Comparison of ENCODE assay signal across 21 mouse cellular contexts in genomic region chr1:175561806-175562205, GRCm38 (mm10). TPM values are rescaled to one million over a fixed set of nuclear protein-coding genes. Genes with fewer than 3 reads are reported as not detected.
DNase-seq lines count a peak whose midpoint lies in the region; ATAC-seq and TF ChIP-seq lines count a peak whose summit lies in the region.
"Had no signal": no experiment of that assay in that cellular context is flagged by ENCODE, and none has a peak within 500 bp of the region (broad histone marks: within the 10 kb centered on the region; RNA-seq: fewer than 3 reads in every experiment).

No protein-coding gene starts in this region.

- H3K4me1 ChIP-seq in heart, embryonic 11.5 days (ENCODE audit: control insufficient read depth, insufficient read depth, low read length) = no peaks in the 10 kb centered on the region
- H3K4me1 ChIP-seq in MEL (ENCODE audit: control insufficient read depth in 1 of 2, insufficient read depth in 2 of 2, low read length in 2 of 2) = peaks cover 29 to 37% of the 10 kb centered on the region in 2 experiments

- no peak for TF ChIP-seq POLR2A in MEL (IDR thresholded peaks at IDR 0.05; ENCODE audit: control insufficient read depth in 1 of 2, insufficient read depth in 1 of 2, low read depth in 1 of 2, low read length in 2 of 2, poor library complexity in 1 of 2)

- no peaks in the 10 kb centered on the region for H3K27me3 ChIP-seq in heart, embryonic 11.5 days (ENCODE audit: control insufficient read depth, insufficient read depth, low read length)
- H3K27me3 ChIP-seq in MEL (ENCODE audit: control insufficient read depth in 1 of 2, insufficient read depth in 2 of 2, low read length in 2 of 2) = no peaks in the 10 kb centered on the region
- H3K27me3 ChIP-seq: CH12.LX had no signal

- TF ChIP-seq RAD21 in MEL (IDR thresholded peaks at IDR 0.05; ENCODE audit: low read depth, low read length) = no peak

- peak; percentile 9 for DNase-seq in heart, adult 11 months
- peak; percentile 51 for DNase-seq in MEL (ENCODE audit: low read depth, low spot score)
- no peak for DNase-seq in urinary bladder, postnatal 4 days (ENCODE audit: low spot score in 2 of 2)
- DNase-seq: adrenal gland, adult 2 months; adrenal gland, adult 8-10 months; adrenal gland, postnatal 10 days; adrenal gland, postnatal 14 days; adrenal gland, postnatal 25 days; adrenal gland, postnatal 36 days; B cell, adult 2 months; cerebellum, adult 11 months; cerebellum, adult 11-12 months; cerebellum, adult 18-20 months; cerebellum, adult 2 months had no signal

- no peak for TF ChIP-seq CTCF in MEL (IDR thresholded peaks at IDR 0.05 in 2 of 3, conservative IDR thresholded peaks at IDR 0.05 in 1 of 3; ENCODE audit: control insufficient read depth in 1 of 3, insufficient read depth in 1 of 3, low read depth in 2 of 3, low read length in 3 of 3, poor library complexity in 1 of 3, severe bottlenecking in 1 of 3)

- no peak for ATAC-seq in heart, embryonic 11.5 days (replicated peaks; ENCODE audit: insufficient number of reproducible peaks, low FRiP score, low TSS enrichment)
- ATAC-seq: activated CD4-positive, CD25-positive, alpha-beta regulatory T cell, adult 4 months; CD4-positive, CD25-positive, alpha-beta regulatory T cell, adult 4 months; Patski had no signal

- peak; percentile 77 to 79 for TF ChIP-seq EP300 in MEL (IDR thresholded peaks at IDR 0.05; ENCODE audit: low read depth in 1 of 2, low read length in 2 of 2)

- H3K27ac ChIP-seq in heart, embryonic 11.5 days (ENCODE audit: low read depth, low read length) = no peak overlapping the region
- peak overlapping the region; percentile 69 for H3K27ac ChIP-seq in MEL (ENCODE audit: control insufficient read depth, low read depth, low read length)

- H3K9me3 ChIP-seq in heart, embryonic 11.5 days (replicated peaks; ENCODE audit: control insufficient read depth, low read length) = no peaks in the 10 kb centered on the region
- no peaks in the 10 kb centered on the region for H3K9me3 ChIP-seq in MEL (replicated peaks; ENCODE audit: insufficient read depth, low read length)
- H3K9me3 ChIP-seq: G1E had no signal

- H3K4me3 ChIP-seq in heart, embryonic 11.5 days (ENCODE audit: low read depth, low read length) = no peak overlapping the region
- H3K4me3 ChIP-seq in MEL (ENCODE audit: control insufficient read depth in 1 of 2, insufficient read depth in 1 of 2, low read depth in 2 of 2, low read length in 2 of 2) = 0 out of 4 replicates have a peak overlapping the region, but pooled peaks of 1 of the 2 experiments have one; percentile 14

- no peaks in the 10 kb centered on the region for H3K36me3 ChIP-seq in heart, embryonic 11.5 days (ENCODE audit: control insufficient read depth, insufficient read depth, low read length)
- H3K36me3 ChIP-seq in MEL (ENCODE audit: control insufficient read depth in 1 of 2, insufficient read depth in 2 of 2, low read length in 2 of 2) = peaks cover 0 to 29% of the 10 kb centered on the region in 2 experiments; a peak in 2 of 4 replicates
- H3K36me3 ChIP-seq: G1E had no signal

- H3K4me2 ChIP-seq in heart, embryonic 11.5 days = no peak overlapping the region

- H3K9ac ChIP-seq in heart, embryonic 11.5 days (ENCODE audit: low read depth, low read length) = no peak overlapping the region
- no peak overlapping the region for H3K9ac ChIP-seq in MEL (ENCODE audit: control insufficient read depth, low read depth, low read length, poor library complexity, severe bottlenecking)

- no peaks in the 10 kb centered on the region for H3K79me2 ChIP-seq in MEL (ENCODE audit: control insufficient read depth, insufficient read depth, low read length, poor library complexity)

TF ChIP-seq in MEL, 35 proteins besides CTCF, POLR2A, EP300 and RAD21:
- TF ChIP-seq NELFE (IDR thresholded peaks at IDR 0.05; ENCODE audit: low read depth, low read length) = no peak
- TF ChIP-seq GATA1 (IDR thresholded peaks at IDR 0.05; ENCODE audit: low read depth, low read length) = peak; percentile 76
- peak; percentile 67 for TF ChIP-seq ETS1 (IDR thresholded peaks at IDR 0.05; ENCODE audit: low read depth, low read length)
- TF ChIP-seq MYB (IDR thresholded peaks at IDR 0.05; ENCODE audit: low read depth, low read length) = peak; percentile 47; the same call in 1 of the 2 replicates

RNA-seq across cellular contexts. Expression of gene Kmo, which starts 58.4 kb away (rescaled TPM):
- polyA plus RNA-seq in heart, embryonic 11.5 days (2014; fragmentation: Nextera tagmentation; extraction: Ambion mirVana) = 0.09 TPM in 1 of 2 replicates, not detected in the other
- total RNA-seq in MEL (2012; rRNA removed) = 0.27 and 0.69 TPM in 2 replicates
- 1 to 10 TPM in 1 of 2 experiments, not detected in 1; 1.6 TPM for polyA plus RNA-seq in MEL (2012; ENCODE audit: insufficient read depth in 1 of 2, insufficient read length in 2 of 2, low read depth in 1 of 2, low replicate concordance in 2 of 2, missing spikeins in 1 of 2)
- total RNA-seq: ES-E14, G1E had no signal
- polyA plus RNA-seq: G1E had no signal

Comparison
In these comparisons a context has a peak if more than half of its experiments do, and no peak if none do; other contexts are left out.
1. DNase-seq: peak in heart, adult 11 months (single experiment) and MEL (single experiment); none in urinary bladder, postnatal 4 days (0 of 2).